Mouse (Mus musculus): ENCODE results near the gene Dgkg. TPM values are rescaled to one million over a fixed set of nuclear protein-coding genes. Genes with fewer than 3 reads are reported as not detected.
A peak's percentile ranks its signal among the peaks of the same experiment; 100 is the strongest.

Dgkg gene
- polyA plus RNA-seq, 1 experiment from 2014 or later, result 0.53 TPM

DNA sequence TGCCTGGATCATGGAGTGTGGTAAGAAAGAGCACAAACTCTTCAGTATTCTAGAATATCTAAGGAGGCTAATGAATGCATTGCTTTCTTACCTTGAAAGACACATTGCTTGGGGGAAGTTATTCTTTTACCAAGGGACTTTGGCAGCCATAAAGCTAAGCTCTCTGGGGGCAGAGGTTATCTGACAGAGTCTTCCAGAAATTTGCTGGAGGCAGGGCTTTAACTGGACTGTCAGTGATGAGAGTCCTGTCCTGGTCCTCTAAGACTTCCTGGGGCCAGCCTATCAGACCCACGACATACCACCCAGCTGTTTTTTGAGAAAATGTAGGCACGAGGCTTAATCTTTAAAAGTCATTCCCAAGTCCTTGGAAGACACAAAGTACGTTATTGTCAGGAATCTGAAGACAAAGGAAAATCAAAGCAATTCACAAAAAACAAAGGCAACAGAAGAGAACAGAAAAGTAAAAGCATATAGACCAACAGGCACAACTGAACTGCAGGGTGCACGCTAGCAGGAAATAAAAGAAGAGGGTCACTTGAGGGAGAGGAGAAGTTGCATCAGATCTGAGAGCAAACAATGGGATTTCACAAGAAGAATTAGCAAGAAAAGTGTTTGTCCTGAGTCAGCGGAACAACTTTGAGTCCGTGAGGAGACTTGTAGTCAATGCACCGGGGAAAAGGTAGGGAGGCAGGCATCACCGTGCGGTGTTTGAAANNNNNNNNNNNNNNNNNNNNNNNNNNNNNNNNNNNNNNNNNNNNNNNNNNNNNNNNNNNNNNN lies 146.0 kb downstream of the Dgkg start:
- 62% methylated on average over 9 of the region's 9 CpGs for WGBS
- Histone ChIP-seq H3K27me3 (no peaks in the 10 kb centered on the region), H3K4me2 (no peak overlapping the region), H3K36me3 (no peaks in the 10 kb centered on the region), H3K4me1 (replicated peaks) (no peaks in the 10 kb centered on the region), H3K4me3 (no peak overlapping the region), H3K27ac (no peak overlapping the region), H3K9me3 (replicated peaks) (no peaks in the 10 kb centered on the region), H3K9ac (no peak overlapping the region)
- no peak for ATAC-seq (replicated peaks; ENCODE audit: insufficient number of reproducible peaks, insufficient read depth, low FRiP score, low read depth)

DNA sequence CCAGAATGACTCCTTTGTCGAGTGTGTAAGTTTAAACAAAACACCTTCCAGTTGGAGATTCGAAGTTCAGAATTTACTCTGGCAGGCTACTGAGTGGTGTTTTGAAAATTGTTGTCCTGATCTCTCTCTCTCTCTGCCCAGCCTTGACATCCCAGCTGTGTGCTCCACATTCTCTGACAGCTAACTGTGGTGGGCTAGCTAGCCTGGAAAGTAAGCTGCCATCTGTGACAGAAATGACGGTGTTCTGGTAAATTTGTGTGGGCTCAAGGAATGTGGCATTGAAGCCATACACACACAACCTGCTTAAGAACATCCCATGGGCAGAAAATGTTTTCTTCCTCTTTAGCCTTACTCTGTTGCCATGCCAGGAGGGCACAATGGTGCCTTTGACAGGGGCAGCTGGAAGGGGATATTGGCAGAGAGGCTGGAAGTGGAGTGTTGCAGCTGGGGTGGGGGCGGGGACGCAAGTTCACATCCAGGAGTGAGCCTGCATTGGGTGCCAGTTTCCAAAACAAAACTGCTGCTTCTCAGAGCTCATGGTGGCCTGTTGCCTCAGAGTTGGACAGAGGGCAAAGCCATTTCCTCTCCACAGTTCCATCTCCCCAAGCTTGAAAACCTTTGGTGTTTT lies 148.0 kb downstream of the Dgkg start:
- H3K4me2 ChIP-seq, result no peak overlapping the region
- no peak overlapping the region for H3K9ac ChIP-seq
- H3K27me3 ChIP-seq, result no peaks in the 10 kb centered on the region
- H3K9me3 ChIP-seq (replicated peaks), result no peaks in the 10 kb centered on the region
- no peaks in the 10 kb centered on the region for H3K36me3 ChIP-seq
- no peak overlapping the region for H3K4me3 ChIP-seq
- WGBS, result 77% methylated on average over 5 of the region's 5 CpGs
- peaks cover 15% of the 10 kb centered on the region for H3K4me1 ChIP-seq (replicated peaks)
- no peak overlapping the region for H3K27ac ChIP-seq
- ATAC-seq (replicated peaks; ENCODE audit: insufficient number of reproducible peaks, insufficient read depth, low FRiP score, low read depth), result no peak

DNA sequence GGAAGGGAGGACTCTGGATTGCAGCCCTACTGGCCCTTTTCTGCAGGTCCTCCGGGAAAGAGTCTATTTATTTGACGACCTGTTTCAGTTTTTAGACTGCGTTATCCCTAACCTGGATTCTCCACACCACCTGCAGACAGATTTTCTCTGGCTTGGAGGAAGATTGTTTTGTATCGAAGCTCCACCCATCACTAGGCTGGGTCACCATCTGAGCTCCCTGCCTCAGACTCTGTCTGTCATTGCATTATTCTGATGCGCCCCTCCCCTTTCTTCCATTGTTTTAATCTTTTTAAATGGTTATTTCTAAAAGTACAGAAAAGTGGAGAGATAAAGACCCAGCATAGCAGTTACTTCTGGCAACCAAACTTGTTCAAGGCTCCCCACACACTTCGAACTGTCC lies 151.4 kb downstream of the Dgkg start:
- Histone ChIP-seq H3K9me3 (replicated peaks) (no peaks in the 10 kb centered on the region), H3K4me2 (no peak overlapping the region), H3K27ac (no peak overlapping the region), H3K4me3 (no peak overlapping the region), H3K27me3 (no peaks in the 10 kb centered on the region), H3K9ac (no peak overlapping the region), H3K4me1 (replicated peaks) (peaks cover 24% of the 10 kb centered on the region), H3K36me3 (no peaks in the 10 kb centered on the region)
- ATAC-seq (replicated peaks; ENCODE audit: insufficient number of reproducible peaks, insufficient read depth, low FRiP score, low read depth), result no peak
- 72% methylated on average over 6 of the region's 6 CpGs for WGBS

DNA sequence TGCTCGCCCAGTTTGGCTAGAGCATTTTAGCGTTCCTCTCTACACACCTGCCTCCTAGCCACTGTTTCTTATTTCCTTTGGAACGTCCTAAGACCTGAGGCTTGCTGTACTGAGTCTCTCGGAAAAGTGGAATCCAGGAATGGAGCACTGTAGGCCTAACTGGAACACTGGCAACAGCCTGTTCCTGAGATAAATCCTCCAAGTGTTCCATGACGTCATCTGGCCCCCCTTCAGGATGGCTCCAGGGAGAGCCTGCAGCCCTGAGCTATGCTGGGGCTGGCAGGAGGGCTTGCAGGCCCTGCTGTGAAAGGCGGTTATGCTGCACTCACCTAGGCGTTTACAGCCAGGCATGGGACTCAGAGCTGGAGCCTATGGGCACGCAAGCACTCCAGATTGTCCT lies 152.2 kb downstream of the Dgkg start:
- Histone ChIP-seq H3K4me2 (0 out of 2 replicates have a peak overlapping the region, but pooled peaks have one; percentile 7), H3K4me1 (replicated peaks) (peaks cover 29% of the 10 kb centered on the region), H3K27ac (peak overlapping the region; percentile 62), H3K27me3 (no peaks in the 10 kb centered on the region), H3K9me3 (replicated peaks) (no peaks in the 10 kb centered on the region), H3K36me3 (no peaks in the 10 kb centered on the region), H3K9ac (no peak overlapping the region), H3K4me3 (no peak overlapping the region)
- WGBS, result 20% methylated on average over 8 of the region's 8 CpGs
- ATAC-seq (replicated peaks; ENCODE audit: insufficient number of reproducible peaks, insufficient read depth, low FRiP score, low read depth), result peak; percentile 81

DNA sequence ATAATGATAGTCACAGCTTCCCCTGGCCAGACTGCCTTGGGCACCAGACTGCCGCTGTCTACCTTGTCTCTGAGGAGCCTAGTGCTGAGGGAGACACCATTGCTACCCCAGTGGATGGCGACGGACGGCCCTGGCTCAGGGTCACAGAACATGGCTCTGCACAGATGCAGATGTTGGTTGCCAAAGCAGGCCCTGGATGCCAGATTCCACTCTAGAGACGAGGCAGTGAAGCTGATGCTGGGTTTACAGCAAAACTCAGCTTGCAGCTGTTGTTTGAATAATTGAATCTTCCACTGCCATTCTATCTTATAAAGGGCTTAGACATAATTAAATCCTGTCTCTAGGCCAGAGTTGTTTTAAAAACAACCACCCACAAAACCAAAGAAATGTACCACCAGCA lies 153.0 kb downstream of the Dgkg start:
- Histone ChIP-seq H3K36me3 (no peaks in the 10 kb centered on the region), H3K9ac (no peak overlapping the region), H3K4me1 (replicated peaks) (peaks cover 30% of the 10 kb centered on the region), H3K9me3 (replicated peaks) (no peaks in the 10 kb centered on the region), H3K4me2 (no peak overlapping the region), H3K27ac (peak overlapping the region; percentile 62), H3K4me3 (no peak overlapping the region), H3K27me3 (no peaks in the 10 kb centered on the region)
- WGBS, result 40% methylated on average over 5 of the region's 5 CpGs
- ATAC-seq (replicated peaks; ENCODE audit: insufficient number of reproducible peaks, insufficient read depth, low FRiP score, low read depth), result no peak

DNA sequence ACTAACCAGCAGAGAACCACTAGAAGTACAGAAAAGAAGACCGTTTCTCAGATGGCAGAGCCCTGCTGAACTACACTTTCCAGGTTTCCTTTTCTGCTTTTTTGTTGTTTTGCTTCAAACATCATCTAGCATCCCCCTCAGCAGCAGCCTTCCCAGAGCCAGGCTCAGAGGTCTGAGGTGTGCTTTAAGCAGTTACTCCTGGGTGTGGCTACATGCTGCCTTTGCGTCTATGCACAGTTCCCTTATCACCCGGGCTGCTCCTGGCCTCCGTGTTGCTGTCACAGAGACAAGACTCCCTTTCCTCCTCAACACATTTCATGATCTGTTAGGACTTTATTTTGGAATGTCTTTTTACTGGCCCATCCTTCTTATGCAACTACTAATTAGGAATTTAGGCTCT lies 153.6 kb downstream of the Dgkg start:
- Histone ChIP-seq H3K27me3 (no peaks in the 10 kb centered on the region), H3K4me1 (replicated peaks) (peaks cover 30% of the 10 kb centered on the region), H3K27ac (no peak overlapping the region), H3K9ac (no peak overlapping the region), H3K36me3 (no peaks in the 10 kb centered on the region), H3K4me3 (no peak overlapping the region), H3K9me3 (replicated peaks) (no peaks in the 10 kb centered on the region), H3K4me2 (no peak overlapping the region)
- WGBS, result 30% methylated on average over 4 of the region's 4 CpGs
- ATAC-seq (replicated peaks; ENCODE audit: insufficient number of reproducible peaks, insufficient read depth, low FRiP score, low read depth), result no peak

DNA sequence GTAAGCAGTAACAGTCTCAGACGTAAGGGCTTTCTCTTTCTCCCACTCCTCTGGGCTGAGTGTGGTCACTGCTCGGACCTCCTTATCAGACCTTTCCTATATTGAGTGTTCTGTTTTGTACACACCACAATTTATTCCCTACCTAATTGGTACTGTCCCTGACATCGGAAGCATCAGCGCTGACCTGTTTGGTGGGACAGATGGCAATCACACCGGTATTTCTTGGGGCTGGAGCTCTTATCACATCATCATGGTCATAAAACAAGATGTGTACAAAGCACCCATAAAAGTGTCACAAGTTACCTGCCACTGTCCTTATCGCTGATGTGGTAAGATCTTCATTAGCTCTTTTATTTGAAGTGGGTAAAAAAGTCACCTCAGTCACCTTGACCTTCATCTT lies 155.2 kb downstream of the Dgkg start:
- no peak for ATAC-seq (replicated peaks; ENCODE audit: insufficient number of reproducible peaks, insufficient read depth, low FRiP score, low read depth)
- Histone ChIP-seq H3K9me3 (replicated peaks) (no peaks in the 10 kb centered on the region), H3K4me2 (no peak overlapping the region), H3K27ac (no peak overlapping the region), H3K36me3 (no peaks in the 10 kb centered on the region), H3K27me3 (no peaks in the 10 kb centered on the region), H3K9ac (no peak overlapping the region), H3K4me1 (replicated peaks) (peaks cover 38% of the 10 kb centered on the region), H3K4me3 (no peak overlapping the region)
- 82% methylated on average over 6 of the region's 6 CpGs for WGBS

DNA sequence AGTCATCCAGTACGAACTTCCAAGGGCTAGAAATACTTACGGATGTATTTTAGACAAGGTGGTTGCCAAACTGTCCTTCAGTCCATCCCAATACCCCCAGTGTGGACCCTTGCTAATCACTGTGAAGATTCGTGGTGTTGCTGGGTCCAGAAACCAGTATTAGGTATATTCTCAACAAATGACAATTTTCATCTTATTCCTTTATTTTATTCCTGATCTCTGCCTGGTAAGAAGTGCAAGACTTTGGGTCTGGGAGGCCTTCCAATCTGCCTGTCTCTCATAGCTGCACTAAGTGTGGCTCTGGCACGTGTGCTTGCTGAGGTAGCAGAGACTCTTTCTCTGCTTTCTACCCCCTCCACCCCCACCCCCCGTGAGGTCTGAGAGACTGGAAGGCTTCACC lies 156.5 kb downstream of the Dgkg start:
- no peaks in the 10 kb centered on the region for H3K9me3 ChIP-seq (replicated peaks)
- ATAC-seq (replicated peaks; ENCODE audit: insufficient number of reproducible peaks, insufficient read depth, low FRiP score, low read depth), result no peak
- H3K4me3 ChIP-seq, result no peak overlapping the region
- no peak overlapping the region for H3K27ac ChIP-seq
- H3K9ac ChIP-seq, result no peak overlapping the region
- WGBS, result 81% methylated on average over 5 of the region's 5 CpGs
- H3K36me3 ChIP-seq, result no peaks in the 10 kb centered on the region
- no peak overlapping the region for H3K4me2 ChIP-seq
- H3K27me3 ChIP-seq, result no peaks in the 10 kb centered on the region
- H3K4me1 ChIP-seq (replicated peaks), result peaks cover 47% of the 10 kb centered on the region

DNA sequence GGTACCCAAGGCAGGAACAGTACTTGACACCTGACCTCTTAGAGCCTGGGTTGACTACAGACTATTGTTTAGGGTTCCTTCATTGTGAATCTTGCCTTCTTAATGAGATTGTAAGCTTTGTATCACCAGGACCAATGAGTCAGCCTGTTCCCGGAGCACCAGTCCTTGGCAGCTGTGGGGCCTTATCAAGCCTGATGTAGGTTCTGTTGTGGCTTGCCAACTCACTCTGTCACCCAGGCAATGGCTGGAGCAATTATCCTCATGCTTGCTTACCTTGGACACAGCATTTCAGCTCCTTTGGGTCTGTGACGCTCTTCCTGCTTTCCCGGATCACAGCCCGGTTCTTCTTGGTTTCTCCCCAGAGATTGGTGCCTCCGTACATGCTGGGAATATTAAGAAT lies 157.1 kb downstream of the Dgkg start:
- H3K4me3 ChIP-seq, result no peak overlapping the region
- H3K9ac ChIP-seq, result no peak overlapping the region
- no peak overlapping the region for H3K27ac ChIP-seq
- ATAC-seq (replicated peaks; ENCODE audit: insufficient number of reproducible peaks, insufficient read depth, low FRiP score, low read depth), result no peak
- 76% methylated on average over 5 of the region's 5 CpGs for WGBS
- H3K4me2 ChIP-seq, result no peak overlapping the region
- peaks cover 47% of the 10 kb centered on the region for H3K4me1 ChIP-seq (replicated peaks)
- no peaks in the 10 kb centered on the region for H3K36me3 ChIP-seq
- no peaks in the 10 kb centered on the region for H3K27me3 ChIP-seq
- no peaks in the 10 kb centered on the region for H3K9me3 ChIP-seq (replicated peaks)

DNA sequence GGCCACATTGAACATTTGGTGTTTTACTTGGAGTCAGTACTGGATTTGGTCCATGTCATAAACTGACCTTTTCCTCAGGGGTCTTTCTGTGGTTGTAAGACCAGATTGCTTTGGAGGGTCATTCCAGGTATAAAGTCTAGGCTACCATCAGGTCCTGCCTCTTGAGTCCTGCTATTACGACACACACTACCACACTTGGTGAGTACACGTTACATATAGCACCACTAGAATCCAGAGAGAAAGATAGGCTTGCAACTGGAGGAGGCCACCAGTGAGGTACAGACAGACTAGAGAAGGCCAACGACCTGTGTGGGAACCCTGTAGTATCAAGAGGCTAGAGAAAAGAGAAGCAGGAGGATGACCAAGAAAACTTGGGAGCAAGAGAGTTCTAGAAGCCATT lies 157.6 kb downstream of the Dgkg start:
- H3K27me3 ChIP-seq, result no peaks in the 10 kb centered on the region
- no peaks in the 10 kb centered on the region for H3K9me3 ChIP-seq (replicated peaks)
- no peaks in the 10 kb centered on the region for H3K36me3 ChIP-seq
- peaks cover 47% of the 10 kb centered on the region for H3K4me1 ChIP-seq (replicated peaks)
- H3K27ac ChIP-seq, result no peak overlapping the region
- no peak overlapping the region for H3K9ac ChIP-seq
- ATAC-seq (replicated peaks; ENCODE audit: insufficient number of reproducible peaks, insufficient read depth, low FRiP score, low read depth), result no peak
- WGBS, result 84% methylated on average over 3 of the region's 3 CpGs
- H3K4me2 ChIP-seq, result no peak overlapping the region
- no peak overlapping the region for H3K4me3 ChIP-seq

DNA sequence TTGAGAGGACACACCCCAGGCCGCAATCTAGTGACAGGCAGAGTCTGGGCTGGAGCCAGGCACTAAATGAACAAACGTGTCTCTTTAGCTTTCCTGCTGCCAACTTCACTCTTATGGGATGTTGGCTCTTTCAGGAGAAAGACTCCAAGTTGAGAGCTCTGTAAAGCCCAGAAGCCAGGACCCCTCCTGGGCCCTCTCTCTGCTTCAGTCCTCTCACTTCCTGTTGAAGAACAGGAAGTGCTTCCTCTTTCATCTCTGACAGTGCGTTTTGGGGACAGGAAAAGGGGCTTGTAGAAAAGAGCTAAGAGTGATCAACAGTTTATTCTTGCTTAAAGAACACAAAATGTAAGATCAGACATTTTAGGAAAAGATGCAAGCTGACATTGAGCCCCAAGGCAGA lies 159.0 kb downstream of the Dgkg start:
- ATAC-seq (replicated peaks; ENCODE audit: insufficient number of reproducible peaks, insufficient read depth, low FRiP score, low read depth), result no peak
- WGBS, result 49% methylated on average over 3 of the region's 3 CpGs
- no peak overlapping the region for H3K4me3 ChIP-seq
- no peaks in the 10 kb centered on the region for H3K9me3 ChIP-seq (replicated peaks)
- no peak overlapping the region for H3K4me2 ChIP-seq
- no peak overlapping the region for H3K9ac ChIP-seq
- H3K36me3 ChIP-seq, result no peaks in the 10 kb centered on the region
- H3K4me1 ChIP-seq (replicated peaks), result peaks cover 40% of the 10 kb centered on the region
- no peaks in the 10 kb centered on the region for H3K27me3 ChIP-seq
- H3K27ac ChIP-seq, result no peak overlapping the region

DNA sequence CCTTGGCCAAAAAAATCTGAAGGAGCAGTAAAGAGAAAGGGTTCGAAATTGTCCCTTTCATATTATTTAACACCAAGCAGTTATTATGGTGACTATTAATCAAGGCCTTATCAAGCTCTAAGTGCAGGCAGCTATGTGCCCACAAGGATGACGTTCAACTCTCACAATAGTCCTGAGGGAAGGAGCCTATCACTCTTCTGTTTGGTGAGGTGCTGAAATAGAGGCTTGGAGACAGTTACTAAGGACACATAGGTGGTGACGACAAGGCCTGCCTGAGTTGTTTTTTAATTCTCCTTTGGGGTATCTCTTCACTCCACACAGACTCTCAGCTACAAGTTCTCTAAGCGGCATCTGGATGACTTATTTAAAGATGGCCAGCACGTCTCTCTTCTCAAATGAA lies 161.8 kb downstream of the Dgkg start:
- H3K4me2 ChIP-seq, result 0 out of 2 replicates have a peak overlapping the region, but pooled peaks have one; percentile 12

More for the DNA sequence above, 161.8 kb downstream of the Dgkg start:
- Histone ChIP-seq H3K27me3 (no peaks in the 10 kb centered on the region), H3K4me1 (replicated peaks) (peaks cover 46% of the 10 kb centered on the region), H3K4me3 (no peak overlapping the region), H3K9ac (no peak overlapping the region), H3K36me3 (no peaks in the 10 kb centered on the region), H3K9me3 (replicated peaks) (no peaks in the 10 kb centered on the region), H3K27ac (peak overlapping the region; percentile 76)
- peak; percentile 69; the same call in 1 of the 2 replicates for ATAC-seq (replicated peaks; ENCODE audit: insufficient number of reproducible peaks, insufficient read depth, low FRiP score, low read depth)
- WGBS, result 25% methylated on average over 5 of the region's 5 CpGs
